Mouse (Mus musculus) MEL (cell line): ENCODE measurements around the gene Cnbd2. TPM values are rescaled to one million over a fixed set of nuclear protein-coding genes. Genes with fewer than 3 reads are reported as not detected.

ENCODE experiments used
- DNase-seq: peaks from one replicate; pipeline ENCODE4 v3.0.0; 2011; ENCODE audit warnings: low read depth, low spot score
- H3K27ac ChIP-seq: 2 replicates; pipeline ENCODE4 v1.5.1; 2012; ENCODE audit warnings: low read depth, mild to moderate bottlenecking, control low read depth, low read length, moderate library complexity; ENCODE audit not compliant: control insufficient read depth
- H3K27me3 ChIP-seq, 2 experiments: fragments of 150-350 bp in 1 of 2; sonication (generic) in 1 of 2; 2 replicates each; pipeline ENCODE4 v1.6.1; 2012; ENCODE audit warnings: low read length in 2 of 2, mild to moderate bottlenecking in 2 of 2, improper control_type of control experiment in 1 of 2, moderate library complexity in 1 of 2; ENCODE audit not compliant: insufficient read depth in 2 of 2, control insufficient read depth in 1 of 2
- H3K36me3 ChIP-seq, 2 experiments: 2 replicates each; pipeline ENCODE4 v1.6.1; 2012 to 2014; ENCODE audit warnings: low read length in 2 of 2, improper control_type of control experiment in 1 of 2, inconsistent platforms in 1 of 2, mild to moderate bottlenecking in 1 of 2; ENCODE audit not compliant: insufficient read depth in 2 of 2, control insufficient read depth in 1 of 2
- H3K4me1 ChIP-seq, 2 experiments: fragments of 150-350 bp in 1 of 2; sonication (generic) in 1 of 2; 2 replicates each; pipeline ENCODE4 v1.6.1; 2012; ENCODE audit warnings: low read length in 2 of 2, improper control_type of control experiment in 1 of 2, mild to moderate bottlenecking in 1 of 2; ENCODE audit not compliant: insufficient read depth in 2 of 2, control insufficient read depth in 1 of 2
- H3K4me3 ChIP-seq, 2 experiments: fragments of 150-350 bp in 1 of 2; sonication (generic) in 1 of 2; 2 replicates each; pipeline ENCODE4 v1.5.1; 2012; ENCODE audit warnings: low read depth in 2 of 2, low read length in 2 of 2, mild to moderate bottlenecking in 2 of 2, moderate library complexity in 2 of 2, control low read depth in 1 of 2, improper control_type of control experiment in 1 of 2; ENCODE audit not compliant: control insufficient read depth in 1 of 2, insufficient read depth in 1 of 2
- H3K79me2 ChIP-seq: 2 replicates; pipeline ENCODE4 v1.6.1; 2012; ENCODE audit warnings: mild to moderate bottlenecking, low read length, moderate library complexity; ENCODE audit not compliant: control insufficient read depth, poor library complexity, insufficient read depth
- H3K9ac ChIP-seq: 2 replicates; pipeline ENCODE4 v1.6.1; 2012; ENCODE audit warnings: low read depth, mild to moderate bottlenecking, control low read depth, low read length, moderate library complexity; ENCODE audit not compliant: control insufficient read depth, poor library complexity, severe bottlenecking
- H3K9me3 ChIP-seq: fragments of 150-350 bp; sonication (generic); replicated peaks from 2 replicates; pipeline ENCODE4 v1.6.1; 2012; ENCODE audit warnings: mild to moderate bottlenecking, low read length, improper control_type of control experiment, moderate library complexity; ENCODE audit not compliant: insufficient read depth
- BHLHE40 ChIP-seq: IDR thresholded peaks from 2 replicates; pipeline ENCODE4 v1.6.1; 2012; ENCODE audit warnings: low read depth, mild to moderate bottlenecking, inconsistent platforms, low read length, improper control_type of control experiment, borderline replicate concordance
- CHD1 ChIP-seq: IDR thresholded peaks from 2 replicates; pipeline ENCODE4 v1.6.1; 2012; ENCODE audit warnings: low read depth, mild to moderate bottlenecking, inconsistent platforms, low read length, improper control_type of control experiment
- CTCF ChIP-seq, 3 experiments: IDR thresholded peaks in 2 of 3; conservative IDR thresholded peaks in 1 of 3; 2 replicates each; pipeline ENCODE4 v1.5.1; 2011 to 2012; ENCODE audit warnings: low read length in 3 of 3, low read depth in 2 of 3, mild to moderate bottlenecking in 2 of 3, improper control_type of control experiment in 1 of 3, inconsistent platforms in 1 of 3, mixed read lengths in 1 of 3, moderate library complexity in 1 of 3; ENCODE audit not compliant: control insufficient read depth in 1 of 3, insufficient read depth in 1 of 3, poor library complexity in 1 of 3, severe bottlenecking in 1 of 3
- E2F4 ChIP-seq: IDR thresholded peaks from 2 replicates; pipeline ENCODE4 v1.6.1; 2011; ENCODE audit warnings: low read depth, low read length, improper control_type of control experiment, borderline replicate concordance
- ELF1 ChIP-seq: IDR thresholded peaks from 2 replicates; pipeline ENCODE4 v1.6.1; 2014; ENCODE audit warnings: low read depth, mild to moderate bottlenecking, inconsistent platforms, low read length, improper control_type of control experiment, moderate library complexity
- ETS1 ChIP-seq: IDR thresholded peaks from 2 replicates; pipeline ENCODE4 v1.6.1; 2012; ENCODE audit warnings: low read depth, mild to moderate bottlenecking, inconsistent platforms, low read length, improper control_type of control experiment, moderate library complexity
- GABPA ChIP-seq: IDR thresholded peaks from 2 replicates; pipeline ENCODE4 v1.6.1; 2012; ENCODE audit warnings: low read depth, mild to moderate bottlenecking, inconsistent platforms, low read length, improper control_type of control experiment, moderate library complexity
- GATA1 ChIP-seq: IDR thresholded peaks from 2 replicates; pipeline ENCODE4 v1.6.1; 2011; ENCODE audit warnings: low read depth, low read length, improper control_type of control experiment
- JUND ChIP-seq: IDR thresholded peaks from 2 replicates; pipeline ENCODE4 v1.6.1; 2011; ENCODE audit warnings: low read depth, mild to moderate bottlenecking, improper control_type of control experiment, low read length
- KAT2A ChIP-seq: conservative IDR thresholded peaks from 2 replicates; pipeline ENCODE4 v1.6.1; 2012; ENCODE audit warnings: low read depth, low read length, improper control_type of control experiment, inconsistent platforms
- MAX ChIP-seq: IDR thresholded peaks from 2 replicates; pipeline ENCODE4 v1.6.1; 2011; ENCODE audit warnings: low read length, improper control_type of control experiment
- MAZ ChIP-seq: IDR thresholded peaks from 2 replicates; pipeline ENCODE4 v1.6.1; 2012; ENCODE audit warnings: low read depth, mild to moderate bottlenecking, inconsistent platforms, low read length, improper control_type of control experiment
- MEF2A ChIP-seq: IDR thresholded peaks from 2 replicates; pipeline ENCODE4 v1.6.1; 2014; ENCODE audit warnings: low read depth, mild to moderate bottlenecking, inconsistent platforms, low read length, improper control_type of control experiment; ENCODE audit not compliant: poor library complexity, insufficient replicate concordance, severe bottlenecking; ENCODE audit errors: extremely low read depth
- MXI1 ChIP-seq: IDR thresholded peaks from 2 replicates; pipeline ENCODE4 v1.6.1; 2011; ENCODE audit warnings: mild to moderate bottlenecking, low read depth, low read length, improper control_type of control experiment
- MYB ChIP-seq: IDR thresholded peaks from 2 replicates; pipeline ENCODE4 v1.6.1; 2011; ENCODE audit warnings: mild to moderate bottlenecking, low read depth, low read length, improper control_type of control experiment
- RAD21 ChIP-seq: IDR thresholded peaks from 2 replicates; pipeline ENCODE4 v1.6.1; 2011; ENCODE audit warnings: mild to moderate bottlenecking, low read depth, low read length, improper control_type of control experiment
- RCOR1 ChIP-seq: IDR thresholded peaks from 2 replicates; pipeline ENCODE4 v1.6.1; 2012; ENCODE audit warnings: low read depth, mild to moderate bottlenecking, inconsistent platforms, low read length, improper control_type of control experiment
- SIN3A ChIP-seq: IDR thresholded peaks from 2 replicates; pipeline ENCODE4 v1.6.1; 2012; ENCODE audit warnings: low read length, improper control_type of control experiment, inconsistent platforms
- SMC3 ChIP-seq: IDR thresholded peaks from 2 replicates; pipeline ENCODE4 v1.6.1; 2011; ENCODE audit warnings: low read depth, low read length, improper control_type of control experiment
- TBP ChIP-seq: IDR thresholded peaks from 2 replicates; pipeline ENCODE4 v1.8.0; 2011; ENCODE audit warnings: low read depth, low read length, improper control_type of control experiment
- TCF12 ChIP-seq: IDR thresholded peaks from 2 replicates; pipeline ENCODE4 v1.6.1; 2014; ENCODE audit warnings: low read depth, mild to moderate bottlenecking, inconsistent platforms, low read length, improper control_type of control experiment, moderate library complexity
- USF2 ChIP-seq, 2 experiments: IDR thresholded peaks; 2 replicates each; pipeline ENCODE4 v1.6.1; 2011 to 2012; ENCODE audit warnings: improper control_type of control experiment in 2 of 2, low read length in 2 of 2, borderline replicate concordance in 1 of 2, inconsistent platforms in 1 of 2, low read depth in 1 of 2, mild to moderate bottlenecking in 1 of 2; ENCODE audit not compliant: insufficient read depth in 1 of 2
- ZC3H11A ChIP-seq: IDR thresholded peaks from 2 replicates; pipeline ENCODE4 v1.6.1; 2012; ENCODE audit warnings: low read depth, mild to moderate bottlenecking, inconsistent platforms, low read length, improper control_type of control experiment
- ZKSCAN1 ChIP-seq: IDR thresholded peaks from 2 replicates; pipeline ENCODE4 v1.6.1; 2012; ENCODE audit warnings: low read depth, mild to moderate bottlenecking, inconsistent platforms, low read length, improper control_type of control experiment, moderate library complexity
- polyA plus RNA-seq, 2 experiments: library from polyadenylated mRNA; stranded (reverse) in 1 of 2; unstranded in 1 of 2; fragments of >175 nt in 1 of 2; fragments of >200 nt in 1 of 2; gene quantifications; 2 replicates each; pipeline versions ENCODE4 v1.2.1 to v1.2.4; 2012; ENCODE audit warnings: low replicate concordance in 2 of 2, low read depth in 1 of 2; ENCODE audit not compliant: insufficient read length in 2 of 2, insufficient read depth in 1 of 2, missing spikeins in 1 of 2
- total RNA-seq: library from RNA; depleted of rRNA; stranded (reverse); fragments of 300-350 nt; gene quantifications from 2 replicates; pipeline ENCODE4 v1.2.3, GENCODE M21; 2012

Cnbd2 gene
- total and polyA plus RNA-seq, 3 experiments: 1.8 to 4.8 TPM; not detected in 1

GRCm38 (mm10) chr2:156272553-156272952 is 39.5 kb upstream of the Cnbd2 start:
- H3K36me3 ChIP-seq: peaks cover 0 to 7% of the 10 kb centered on the region in 2 experiments; a peak in 2 of 4 replicates
- no peaks in the 10 kb centered on the region for H3K27me3 ChIP-seq
- H3K79me2 ChIP-seq: no peaks in the 10 kb centered on the region
- TF ChIP-seq JUND (no peak), MXI1 (no peak), ZC3H11A (no peak), CTCF (IDR thresholded peaks at IDR 0.05 in 2 of 3, conservative IDR thresholded peaks at IDR 0.05 in 1 of 3; ENCODE audit: control insufficient read depth in 1 of 3, insufficient read depth in 1 of 3, low read depth in 2 of 3, low read length in 3 of 3, poor library complexity in 1 of 3, severe bottlenecking in 1 of 3) (no peak), GABPA (no peak), E2F4 (no peak)
- no peak overlapping the region for H3K4me3 ChIP-seq
- no peak overlapping the region for H3K9ac ChIP-seq
- H3K27ac ChIP-seq: no peak overlapping the region
- DNase-seq: no peak
- no peaks in the 10 kb centered on the region for H3K9me3 ChIP-seq
- H3K4me1 ChIP-seq: no peaks in the 10 kb centered on the region

DNA sequence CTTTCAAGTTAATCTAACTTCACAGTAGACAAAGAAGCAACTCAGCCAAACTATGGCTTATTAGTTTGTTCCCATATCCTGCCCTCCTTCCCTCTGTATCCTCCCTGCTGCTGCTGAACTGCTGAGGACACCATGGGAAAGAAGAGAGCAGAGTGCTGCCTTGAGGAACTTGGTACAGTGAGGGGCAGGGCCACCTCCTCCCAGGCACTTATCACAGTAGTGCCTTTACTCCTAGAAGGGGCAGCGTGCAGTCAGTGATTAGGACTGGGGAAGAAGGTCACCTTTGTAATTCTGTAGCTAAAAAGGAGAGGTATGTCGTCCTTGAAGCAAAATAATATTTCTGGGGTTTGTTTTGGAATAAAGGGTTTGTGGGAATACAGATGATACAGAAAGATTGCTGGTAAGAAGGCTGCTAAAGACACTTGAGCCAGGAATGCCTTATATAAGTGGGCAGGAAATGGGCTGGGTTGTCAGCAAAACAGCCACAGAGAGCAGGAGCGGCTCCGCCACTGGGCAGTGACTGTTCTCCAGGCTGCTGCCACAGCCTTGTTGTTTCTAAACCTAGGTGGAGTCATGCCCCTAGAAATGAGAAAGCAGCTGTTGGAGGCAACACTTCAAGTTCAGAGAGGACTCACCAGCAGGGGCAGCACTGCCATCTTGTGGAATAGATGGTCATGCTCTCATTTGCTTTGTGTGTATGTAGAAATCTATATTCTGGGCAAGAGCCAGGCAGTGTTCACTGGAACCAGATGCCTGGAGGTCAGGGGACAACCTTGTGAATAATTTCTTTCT is 33.7 kb upstream of the Cnbd2 start:
- Histone ChIP-seq H3K36me3 (peaks cover 0 to 7% of the 10 kb centered on the region in 2 experiments; a peak in 3 of 4 replicates), H3K4me1 (no peaks in the 10 kb centered on the region; a peak in 1 of 4 replicates)
- DNase-seq: peak; percentile 79
- TF ChIP-seq JUND (no peak), MAZ (0 out of 2 replicates have a peak, but pooled peaks have one; percentile 37), RCOR1 (no peak), MYB (no peak), RAD21 (peak; percentile 84), KAT2A (no peak), GATA1 (no peak), CTCF (IDR thresholded peaks at IDR 0.05 in 2 of 3, conservative IDR thresholded peaks at IDR 0.05 in 1 of 3; ENCODE audit: control insufficient read depth in 1 of 3, insufficient read depth in 1 of 3, low read depth in 2 of 3, low read length in 3 of 3, poor library complexity in 1 of 3, severe bottlenecking in 1 of 3) (peak; percentile 75 to 89 (median 77)), USF2 (IDR thresholded peaks at IDR 0.05; ENCODE audit: borderline replicate concordance in 1 of 2, insufficient read depth in 1 of 2, low read depth in 1 of 2, low read length in 2 of 2) (no peak), ELF1 (no peak), MAX (no peak), TBP (no peak), MEF2A (no peak), SIN3A (peak; percentile 62), ETS1 (no peak), TCF12 (no peak), CHD1 (no peak), ZC3H11A (peak; percentile 54), ZKSCAN1 (no peak), BHLHE40 (no peak), GABPA (no peak), SMC3 (peak; percentile 84)
- TF ChIP-seq, all 39 proteins: peak for 6
- no peak overlapping the region for H3K9ac ChIP-seq
- no peaks in the 10 kb centered on the region for H3K27me3 ChIP-seq
- no peak overlapping the region for H3K27ac ChIP-seq
- H3K4me3 ChIP-seq: no peak overlapping the region
- H3K9me3 ChIP-seq: no peaks in the 10 kb centered on the region
- H3K79me2 ChIP-seq: no peaks in the 10 kb centered on the region
